In genomic region chr16:60499567-60499966, GRCm38 (mm10) we compare ENCODE assay signal across 22 mouse cellular contexts.
DNase-seq lines count a peak whose midpoint lies in the region; ATAC-seq and TF ChIP-seq lines count a peak whose summit lies in the region.
"Had no signal": no experiment of that assay in that cellular context is flagged by ENCODE, and none has a peak within 500 bp of the region (broad histone marks: within the 10 kb centered on the region; RNA-seq: fewer than 3 reads in every experiment).

No protein-coding gene starts in this region.

- H3K9me3 ChIP-seq in liver, embryonic 12.5 days (replicated peaks): no peaks in the 10 kb centered on the region
- H3K9me3 ChIP-seq in liver, embryonic 11.5 days (ENCODE audit: control insufficient read depth, low read length): no peaks in the 10 kb centered on the region
- H3K9me3 ChIP-seq in liver, embryonic 13.5 days (replicated peaks): no peaks in the 10 kb centered on the region
- H3K9me3 ChIP-seq in liver, embryonic 14.5 days (ENCODE audit: control insufficient read depth, low read length): no peaks in the 10 kb centered on the region
- H3K9me3 ChIP-seq in liver, postnatal 0 days (ENCODE audit: low read length): no peaks in the 10 kb centered on the region
- H3K9me3 ChIP-seq in liver, embryonic 15.5 days (replicated peaks): no peaks in the 10 kb centered on the region
- H3K9me3 ChIP-seq: G1E had no signal

- no peak for TF ChIP-seq CTCF in liver, embryonic 14.5 days (IDR thresholded peaks at IDR 0.05; ENCODE audit: low read depth)
- no peak for TF ChIP-seq CTCF in liver, postnatal 0 days (IDR thresholded peaks at IDR 0.05; ENCODE audit: low read depth)

- no peaks in the 10 kb centered on the region for H3K36me3 ChIP-seq in liver, embryonic 12.5 days
- no peaks in the 10 kb centered on the region for H3K36me3 ChIP-seq in liver, embryonic 11.5 days (ENCODE audit: control insufficient read depth, insufficient read depth, low read length)
- no peaks in the 10 kb centered on the region for H3K36me3 ChIP-seq in liver, embryonic 13.5 days
- H3K36me3 ChIP-seq in liver, embryonic 14.5 days (replicated peaks; ENCODE audit: control insufficient read depth, insufficient read depth, low read depth): no peaks in the 10 kb centered on the region
- H3K36me3 ChIP-seq in liver, postnatal 0 days (replicated peaks; ENCODE audit: insufficient read depth, low read length): no peaks in the 10 kb centered on the region
- no peaks in the 10 kb centered on the region for H3K36me3 ChIP-seq in liver, embryonic 15.5 days (replicated peaks)
- H3K36me3 ChIP-seq: G1E had no signal

- WGBS in liver, embryonic 12.5 days (ENCODE audit: insufficient replicate concordance): 67% methylated on average over 1 of the region's 1 CpGs
- WGBS in liver, embryonic 11.5 days: 80% methylated on average over 1 of the region's 1 CpGs
- WGBS in liver, embryonic 13.5 days (ENCODE audit: insufficient replicate concordance): 58% methylated on average over 1 of the region's 1 CpGs
- 45% methylated on average over 1 of the region's 1 CpGs for WGBS in liver, embryonic 14.5 days (ENCODE audit: insufficient replicate concordance)
- 83% methylated on average over 1 of the region's 1 CpGs for WGBS in liver, postnatal 0 days (ENCODE audit: insufficient replicate concordance)
- 73% methylated on average over 1 of the region's 1 CpGs for WGBS in liver, embryonic 15.5 days (ENCODE audit: insufficient replicate concordance)

- no peaks in the 10 kb centered on the region for H3K4me1 ChIP-seq in liver, embryonic 12.5 days
- no peaks in the 10 kb centered on the region for H3K4me1 ChIP-seq in liver, embryonic 11.5 days (replicated peaks; ENCODE audit: control insufficient read depth, insufficient read depth, low read length)
- H3K4me1 ChIP-seq in liver, embryonic 13.5 days (replicated peaks): no peaks in the 10 kb centered on the region
- no peaks in the 10 kb centered on the region for H3K4me1 ChIP-seq in liver, embryonic 14.5 days (replicated peaks; ENCODE audit: control insufficient read depth in 2 of 2, insufficient read depth in 2 of 2, low read length in 1 of 2)
- no peaks in the 10 kb centered on the region for H3K4me1 ChIP-seq in liver, postnatal 0 days (ENCODE audit: insufficient read depth)
- H3K4me1 ChIP-seq in liver, embryonic 15.5 days (replicated peaks): no peaks in the 10 kb centered on the region

- no peaks in the 10 kb centered on the region for H3K27me3 ChIP-seq in liver, embryonic 12.5 days (replicated peaks)
- no peaks in the 10 kb centered on the region for H3K27me3 ChIP-seq in liver, embryonic 11.5 days (replicated peaks; ENCODE audit: control insufficient read depth, insufficient read depth, low read length)
- no peaks in the 10 kb centered on the region for H3K27me3 ChIP-seq in liver, embryonic 13.5 days
- H3K27me3 ChIP-seq in liver, embryonic 14.5 days (ENCODE audit: control insufficient read depth, insufficient read depth, low read length): no peaks in the 10 kb centered on the region
- no peaks in the 10 kb centered on the region for H3K27me3 ChIP-seq in liver, postnatal 0 days (ENCODE audit: insufficient read depth, low read length)
- no peaks in the 10 kb centered on the region for H3K27me3 ChIP-seq in liver, embryonic 15.5 days
- H3K27me3 ChIP-seq: CH12.LX, Patski had no signal

- ATAC-seq in liver, embryonic 12.5 days: 0 out of 2 replicates have a peak, but pooled peaks have one; percentile 32
- no peak for ATAC-seq in liver, embryonic 11.5 days (replicated peaks; ENCODE audit: low FRiP score)
- peak; percentile 61 for ATAC-seq in liver, embryonic 13.5 days (ENCODE audit: low read depth)
- peak; percentile 11; the same call in 1 of the 2 replicates for ATAC-seq in liver, embryonic 14.5 days (ENCODE audit: insufficient read depth)
- no peak for ATAC-seq in liver, postnatal 0 days
- peak; percentile 51; the same call in 1 of the 2 replicates for ATAC-seq in liver, embryonic 15.5 days (ENCODE audit: insufficient read depth)
- ATAC-seq: activated CD4-positive, CD25-positive, alpha-beta regulatory T cell, adult 4 months; CD4-positive, CD25-positive, alpha-beta regulatory T cell, adult 4 months; Patski had no signal

- H3K4me3 ChIP-seq in liver, embryonic 12.5 days: no peak overlapping the region
- no peak overlapping the region for H3K4me3 ChIP-seq in liver, embryonic 11.5 days (ENCODE audit: low read depth, low read length)
- H3K4me3 ChIP-seq in liver, embryonic 13.5 days (replicated peaks): no peak overlapping the region
- no peak overlapping the region for H3K4me3 ChIP-seq in liver, embryonic 14.5 days (ENCODE audit: insufficient read depth in 1 of 2, low read depth in 2 of 2, low read length in 2 of 2)
- H3K4me3 ChIP-seq in liver, postnatal 0 days (ENCODE audit: low read depth, low read length): no peak overlapping the region
- H3K4me3 ChIP-seq in liver, embryonic 15.5 days (replicated peaks): no peak overlapping the region

- H3K4me2 ChIP-seq in liver, embryonic 12.5 days: no peak overlapping the region
- no peak overlapping the region for H3K4me2 ChIP-seq in liver, embryonic 11.5 days
- H3K4me2 ChIP-seq in liver, embryonic 13.5 days: no peak overlapping the region
- H3K4me2 ChIP-seq in liver, embryonic 14.5 days (ENCODE audit: low read depth): no peak overlapping the region
- H3K4me2 ChIP-seq in liver, postnatal 0 days (ENCODE audit: low read depth, low read length): no peak overlapping the region
- no peak overlapping the region for H3K4me2 ChIP-seq in liver, embryonic 15.5 days

- DNase-seq in liver, embryonic 11.5 days (ENCODE audit: low spot score): no peak
- no peak for DNase-seq in liver, embryonic 13.5 days
- no peak for DNase-seq in liver
- DNase-seq in liver, embryonic 14.5 days (ENCODE audit: low read depth in 3 of 3, low spot score in 3 of 3): no peak
- DNase-seq in liver, postnatal 0 days: no peak
- DNase-seq in cerebellum, postnatal 25 days: no peak
- DNase-seq: adrenal gland, adult 2 months; adrenal gland, adult 8-10 months; adrenal gland, postnatal 10 days; adrenal gland, postnatal 14 days; adrenal gland, postnatal 25 days; adrenal gland, postnatal 36 days; B cell, adult 2 months; cerebellum, adult 11 months; cerebellum, adult 11-12 months had no signal

- H3K27ac ChIP-seq in liver, embryonic 12.5 days: no peak overlapping the region
- H3K27ac ChIP-seq in liver, embryonic 11.5 days (ENCODE audit: low read depth, low read length): no peak overlapping the region
- H3K27ac ChIP-seq in liver, embryonic 13.5 days: no peak overlapping the region
- no peak overlapping the region for H3K27ac ChIP-seq in liver, embryonic 14.5 days
- no peak overlapping the region for H3K27ac ChIP-seq in liver, postnatal 0 days (ENCODE audit: low read depth)
- no peak overlapping the region for H3K27ac ChIP-seq in liver, embryonic 15.5 days (replicated peaks)

- H3K9ac ChIP-seq in liver, embryonic 12.5 days: no peak overlapping the region
- no peak overlapping the region for H3K9ac ChIP-seq in liver, embryonic 11.5 days (ENCODE audit: low read depth, low read length)
- H3K9ac ChIP-seq in liver, embryonic 13.5 days: no peak overlapping the region
- H3K9ac ChIP-seq in liver, embryonic 14.5 days (replicated peaks): no peak overlapping the region
- no peak overlapping the region for H3K9ac ChIP-seq in liver, postnatal 0 days (replicated peaks)
- H3K9ac ChIP-seq in liver, embryonic 15.5 days: no peak overlapping the region

- no peak for TF ChIP-seq EP300 in liver, embryonic 14.5 days (IDR thresholded peaks at IDR 0.05; ENCODE audit: low read depth)
- no peak for TF ChIP-seq EP300 in liver, postnatal 0 days (IDR thresholded peaks at IDR 0.05; ENCODE audit: low read depth)

Comparison
In these comparisons a context has a peak if more than half of its experiments do, and no peak if none do; other contexts are left out.
1. ATAC-seq: peak in liver, embryonic 12.5 days (single experiment), liver, embryonic 13.5 days (single experiment), liver, embryonic 14.5 days (single experiment) and liver, embryonic 15.5 days (single experiment); none in liver, embryonic 11.5 days (single experiment) and liver, postnatal 0 days (single experiment).